Mouse (Mus musculus): ENCODE results near the gene Vtn.

Gene Vtn

DNA sequence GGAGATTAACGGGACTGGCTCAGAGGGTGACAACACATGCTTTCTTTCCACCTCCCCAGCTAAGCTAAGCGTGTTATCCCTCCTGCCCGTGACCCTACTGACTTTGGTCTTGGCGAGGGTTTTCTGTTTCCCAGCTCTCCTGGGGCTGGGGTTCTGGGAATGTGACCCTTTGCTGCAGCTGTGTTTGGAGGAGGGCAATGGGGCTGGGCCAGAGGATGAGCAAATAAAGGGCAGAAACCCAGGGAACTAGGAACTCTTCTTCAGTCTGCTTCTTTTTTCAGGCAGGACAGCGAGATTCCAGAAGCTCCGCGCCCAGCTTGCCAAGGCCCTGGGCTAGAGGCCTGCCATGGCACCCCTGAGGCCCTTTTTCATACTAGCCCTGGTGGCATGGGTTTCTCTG, at the start of gene Vtn:
Gene Vtn (plus strand): TSS at position 88 of the 400 bp plus-strand sequence.
- DNase-seq = no peak

DNA sequence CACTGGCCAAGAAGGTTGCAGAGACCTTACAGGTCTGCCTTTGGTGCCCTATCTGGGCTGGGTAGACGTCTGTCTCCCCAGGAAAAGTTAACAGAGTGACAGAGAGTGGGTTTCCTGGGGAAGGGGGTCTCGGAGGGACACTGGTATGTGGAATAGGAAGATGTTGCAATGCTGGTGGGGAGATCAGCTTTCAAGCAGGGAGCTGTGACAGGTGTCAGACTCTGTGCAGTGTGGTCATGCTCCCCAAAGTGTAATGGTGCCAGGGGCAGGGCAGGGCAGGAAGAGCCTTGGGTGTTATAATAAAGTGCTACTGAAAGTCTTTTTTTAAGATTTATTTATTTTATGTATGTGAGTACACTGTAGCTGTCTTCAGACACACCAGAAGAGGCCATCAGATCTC, 48.6 kb upstream of the Vtn start:
- no peak for DNase-seq

DNA sequence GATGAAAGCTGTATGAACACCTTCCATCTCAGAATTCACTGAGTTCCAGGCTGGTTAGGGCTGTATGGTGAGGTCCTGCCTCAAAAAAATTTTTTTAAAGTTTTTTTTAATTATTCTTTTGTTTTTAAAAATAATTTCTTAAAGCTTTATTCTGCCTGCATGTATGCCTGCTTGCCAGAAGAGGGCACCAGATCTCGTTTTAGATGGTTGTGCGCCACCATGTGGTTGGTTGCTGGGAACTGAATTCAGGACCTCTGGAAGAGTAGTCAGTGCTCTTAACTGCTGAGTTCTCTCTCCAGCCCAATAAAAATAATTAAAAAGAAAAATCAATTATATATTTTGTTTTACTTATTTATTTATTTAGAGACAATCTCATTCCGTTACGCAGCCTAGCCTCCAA, 45.2 kb upstream of the Vtn start:
- peak; percentile 81 for DNase-seq

DNA sequence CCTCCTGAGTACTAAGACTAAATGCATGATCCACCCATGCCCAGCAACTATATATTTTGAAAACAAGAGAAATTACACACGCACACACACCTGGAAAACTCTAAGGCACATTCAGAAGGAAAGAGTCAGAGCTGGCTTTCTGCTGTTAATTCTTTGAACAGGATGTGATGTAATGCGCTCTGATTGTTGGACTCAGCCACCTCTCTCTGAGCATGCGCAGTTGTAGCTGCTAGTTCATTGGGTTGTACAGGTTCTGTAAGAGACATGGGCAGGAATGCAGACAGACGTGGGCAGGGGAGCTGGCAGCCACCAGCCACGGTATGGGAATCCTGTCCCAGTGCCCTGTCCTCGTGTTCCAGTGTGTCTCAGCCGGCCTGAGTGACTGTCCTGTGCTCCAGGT, 44.6 kb upstream of the Vtn start:
- no peak for DNase-seq

DNA sequence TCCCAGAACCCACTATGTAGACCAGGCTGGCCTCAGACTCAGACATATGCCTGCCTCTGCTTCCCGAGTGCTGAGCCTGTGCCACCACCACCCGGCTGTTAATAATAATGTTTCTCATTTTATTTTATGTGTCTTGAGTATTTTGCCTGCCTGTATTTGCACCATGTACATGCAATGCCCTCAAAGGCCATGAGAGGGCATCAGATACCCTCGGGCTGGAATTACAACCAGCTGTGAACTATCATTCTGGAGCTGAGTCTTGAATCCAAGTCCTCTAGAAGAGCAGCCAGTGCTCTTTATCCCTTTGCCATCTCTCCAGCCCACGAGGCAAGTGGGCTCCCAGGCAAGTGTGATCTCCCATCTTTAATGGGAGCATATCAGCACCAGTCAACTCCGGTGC, 43.6 kb upstream of the Vtn start:
- peak; percentile 67 for DNase-seq

DNA sequence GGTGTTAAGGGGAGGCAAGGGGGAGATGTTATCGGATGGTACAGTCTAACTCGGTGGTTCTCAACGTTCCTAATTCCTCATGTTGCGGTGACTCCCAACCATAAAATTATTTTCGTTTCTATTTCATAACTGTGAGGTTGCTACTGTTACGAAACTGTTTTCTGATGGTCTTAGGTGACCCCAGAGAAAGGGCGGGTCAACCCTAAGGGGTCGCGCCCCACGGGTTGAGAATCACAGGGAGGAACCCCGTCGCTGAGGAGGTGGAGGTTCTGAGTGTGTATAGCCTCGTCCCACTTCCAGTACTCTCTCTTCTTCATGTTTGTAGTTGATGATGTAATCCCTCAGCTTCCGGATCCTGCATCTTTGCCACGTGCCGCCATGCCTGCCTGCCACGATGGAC, 40.2 kb upstream of the Vtn start:
- no peak for DNase-seq

DNA sequence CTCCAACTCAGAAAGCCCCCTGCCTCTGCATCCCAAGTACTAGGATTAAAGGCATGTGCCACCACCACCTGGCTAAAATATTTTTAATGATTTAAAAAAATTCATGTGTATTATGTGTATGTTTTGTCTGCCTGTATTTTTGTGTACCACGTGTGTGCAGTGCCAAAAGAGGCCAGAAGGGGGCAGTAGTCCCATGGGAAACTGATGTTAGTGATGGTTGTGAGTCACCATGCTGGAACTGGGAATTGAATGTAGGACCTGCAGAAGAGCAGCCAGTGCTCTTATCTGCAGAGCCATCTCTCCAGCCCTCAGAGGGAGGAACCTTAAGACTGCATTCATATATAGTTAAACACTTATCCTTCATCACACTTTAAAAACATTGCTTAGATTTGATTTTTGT, 37.0 kb upstream of the Vtn start:
- DNase-seq = no peak

DNA sequence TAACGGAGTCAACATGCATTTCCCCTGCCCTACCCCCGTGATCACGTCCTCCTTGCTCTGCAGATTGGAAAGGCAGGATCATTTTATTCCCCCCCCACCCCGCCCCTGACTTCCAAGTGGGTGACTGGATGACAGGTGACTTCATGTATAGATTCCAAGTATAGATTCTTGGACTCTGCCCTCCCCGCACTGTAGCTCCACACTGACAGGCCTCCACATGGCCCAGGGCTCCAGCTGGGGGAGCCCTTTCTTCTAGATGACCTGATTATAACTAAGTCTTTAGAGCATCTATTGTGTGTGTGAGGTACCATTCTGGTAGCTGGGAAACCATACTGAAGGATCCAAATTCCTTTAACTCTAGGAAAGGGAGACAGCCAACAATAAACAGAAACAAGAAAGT, 36.2 kb upstream of the Vtn start:
- no peak for DNase-seq

DNA sequence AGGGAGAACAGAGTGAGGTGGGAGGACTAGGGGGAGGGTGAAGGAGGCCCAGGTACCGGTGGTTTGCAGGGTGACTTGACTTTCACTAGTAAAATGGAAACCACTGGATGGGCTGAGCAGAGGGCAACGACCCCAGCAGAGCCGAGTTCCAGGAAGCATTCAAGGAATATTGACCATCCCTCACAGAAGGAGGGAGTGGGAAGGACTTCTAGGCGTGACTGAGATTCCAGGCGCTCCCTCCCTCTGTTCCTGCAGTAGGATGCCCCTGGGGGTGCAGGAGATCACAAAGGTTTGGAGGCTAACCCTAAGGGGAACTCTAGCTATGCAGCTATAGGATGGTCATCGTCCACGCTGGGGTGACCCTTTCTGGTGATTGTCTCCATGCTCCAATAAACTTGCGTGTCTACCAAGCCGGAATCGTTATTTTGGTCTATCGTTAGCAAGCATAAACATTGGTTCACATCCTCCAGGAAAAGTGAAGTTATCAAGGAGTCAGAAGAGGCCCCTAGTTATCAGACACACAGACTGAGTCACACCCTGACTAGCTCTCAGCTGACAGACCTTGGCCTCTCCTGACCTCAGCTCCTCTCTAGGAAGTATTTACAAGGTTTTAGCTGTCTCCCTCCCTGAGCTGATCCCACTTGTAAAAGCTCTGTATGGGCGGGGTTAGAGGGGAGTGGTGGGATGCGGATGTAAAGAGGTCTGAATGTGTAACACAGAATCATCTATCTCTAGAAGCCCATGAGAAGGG, 35.4 kb upstream of the Vtn start:
- no peak for DNase-seq

DNA sequence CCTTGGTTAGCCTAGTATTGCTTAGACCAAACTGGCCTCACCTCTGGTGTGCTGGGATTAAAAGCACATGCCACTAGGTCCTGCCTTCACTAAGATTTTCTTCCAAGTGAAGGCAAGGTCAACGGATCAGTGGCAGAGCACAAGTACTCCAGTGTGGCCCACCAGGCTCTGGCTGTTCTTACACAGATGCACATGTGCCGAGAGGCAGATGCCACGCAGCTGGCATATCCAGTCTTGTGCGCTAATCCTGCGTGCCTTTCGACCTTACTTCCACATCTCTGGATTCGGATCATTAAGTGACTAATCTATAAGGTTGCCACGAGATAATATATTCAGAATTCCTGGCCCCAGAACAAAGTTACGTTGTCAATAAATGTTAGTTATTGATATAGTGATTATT, 33.8 kb upstream of the Vtn start:
- no peak for DNase-seq

DNA sequence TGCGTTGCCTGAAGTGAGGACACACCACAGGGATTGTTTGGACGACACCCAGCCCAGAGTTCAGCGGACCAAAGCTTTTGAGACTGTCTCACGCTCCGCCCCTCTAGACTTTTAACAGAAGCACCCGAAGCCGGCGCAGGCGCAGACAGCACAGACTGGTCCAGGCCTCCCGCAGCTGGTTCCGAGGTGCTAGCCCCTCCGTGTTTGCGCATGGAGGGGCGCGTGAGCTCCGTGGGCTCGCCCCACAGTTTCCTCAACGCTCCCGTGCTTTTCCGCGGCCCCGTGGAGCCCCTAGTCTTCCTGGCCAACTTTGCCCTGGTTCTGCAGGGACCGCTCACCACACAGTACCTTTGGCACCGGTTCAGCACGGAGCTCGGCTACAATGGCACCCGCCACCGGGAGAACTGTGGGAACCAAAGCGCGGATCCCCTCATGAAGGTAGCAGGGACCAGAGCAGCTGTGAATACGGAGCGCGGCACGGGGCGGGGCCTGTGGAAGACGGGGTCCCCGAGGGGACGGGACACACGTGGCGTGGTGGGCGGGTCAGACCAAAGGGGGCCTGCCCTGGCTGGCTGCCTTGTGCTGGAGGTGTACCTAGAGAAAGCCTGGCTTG, 33.2 kb upstream of the Vtn start, which contains the start of gene Slc46a1:
Gene Slc46a1 (plus strand): TSS at position 130 of the 613 bp plus-strand sequence.
- DNase-seq = peak; percentile 91

DNA sequence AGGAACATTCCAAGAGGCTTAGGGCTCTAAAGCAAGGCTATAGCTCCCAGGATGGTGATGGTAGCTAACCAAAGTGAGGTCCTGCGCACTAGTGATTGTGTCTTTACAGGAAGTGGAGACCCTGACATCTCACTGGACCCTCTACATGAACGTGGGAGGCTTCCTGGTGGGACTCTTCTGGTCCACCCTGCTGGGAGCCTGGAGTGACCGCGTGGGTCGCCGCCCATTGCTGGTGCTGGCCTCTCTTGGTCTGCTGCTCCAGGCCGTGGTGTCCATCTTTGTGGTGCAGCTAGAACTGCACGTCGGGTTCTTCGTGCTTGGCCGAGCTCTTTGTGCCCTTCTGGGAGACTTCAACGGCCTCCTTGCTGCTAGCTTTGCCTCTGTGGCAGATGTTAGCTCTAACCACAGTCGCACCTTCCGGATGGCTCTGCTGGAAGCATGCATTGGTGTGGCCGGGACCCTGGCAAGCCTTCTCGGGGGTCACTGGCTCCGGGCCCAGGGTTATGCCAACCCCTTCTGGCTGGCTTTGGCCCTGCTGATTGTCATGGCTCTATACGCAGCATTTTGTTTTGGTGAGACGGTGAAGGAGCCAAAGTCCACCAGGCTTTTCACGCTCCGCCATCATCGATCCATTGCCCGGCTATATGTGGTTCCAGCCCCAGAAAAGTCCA, 32.5 kb upstream of the Vtn start:
- no peak for DNase-seq

DNA sequence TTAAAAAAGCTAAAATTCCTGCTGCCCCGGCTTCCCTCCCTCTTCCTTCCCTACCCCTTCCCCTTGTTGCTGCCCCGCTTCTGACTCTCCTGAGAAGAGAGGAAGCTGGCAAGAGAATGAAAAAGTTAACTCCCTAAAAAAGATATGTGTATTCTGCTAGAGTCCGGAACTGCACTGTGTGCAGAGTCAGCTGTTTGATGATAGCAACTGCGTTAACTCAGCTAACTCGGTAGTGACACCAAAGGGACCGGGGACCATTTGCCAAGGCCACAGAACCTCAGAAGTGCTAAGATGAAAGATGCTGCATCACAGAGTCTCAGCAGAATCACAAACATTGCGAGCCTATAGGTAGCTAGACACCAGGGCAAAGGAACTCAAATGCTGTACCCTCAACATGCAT, 31.4 kb upstream of the Vtn start:
- DNase-seq = no peak

DNA sequence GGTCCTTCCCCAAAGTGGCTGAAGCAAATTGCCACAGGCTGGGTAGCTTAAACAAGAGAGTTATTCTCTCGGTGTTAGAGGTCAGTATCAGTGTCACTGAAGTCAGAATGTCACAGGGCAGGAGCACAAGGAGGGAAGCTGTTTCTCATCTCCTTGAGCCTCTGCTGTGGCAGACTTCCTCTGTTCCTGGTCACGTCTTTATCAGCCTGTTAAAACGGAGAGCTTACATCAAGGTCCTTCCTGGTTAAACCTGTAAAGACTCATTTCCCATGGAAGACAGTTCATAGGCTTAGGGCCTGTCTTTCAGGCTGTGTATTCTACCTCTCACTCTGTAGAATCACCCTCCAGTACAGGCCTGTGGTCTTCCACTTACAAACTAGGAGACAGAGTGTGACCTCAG, 31.0 kb upstream of the Vtn start:
- no peak for DNase-seq

DNA sequence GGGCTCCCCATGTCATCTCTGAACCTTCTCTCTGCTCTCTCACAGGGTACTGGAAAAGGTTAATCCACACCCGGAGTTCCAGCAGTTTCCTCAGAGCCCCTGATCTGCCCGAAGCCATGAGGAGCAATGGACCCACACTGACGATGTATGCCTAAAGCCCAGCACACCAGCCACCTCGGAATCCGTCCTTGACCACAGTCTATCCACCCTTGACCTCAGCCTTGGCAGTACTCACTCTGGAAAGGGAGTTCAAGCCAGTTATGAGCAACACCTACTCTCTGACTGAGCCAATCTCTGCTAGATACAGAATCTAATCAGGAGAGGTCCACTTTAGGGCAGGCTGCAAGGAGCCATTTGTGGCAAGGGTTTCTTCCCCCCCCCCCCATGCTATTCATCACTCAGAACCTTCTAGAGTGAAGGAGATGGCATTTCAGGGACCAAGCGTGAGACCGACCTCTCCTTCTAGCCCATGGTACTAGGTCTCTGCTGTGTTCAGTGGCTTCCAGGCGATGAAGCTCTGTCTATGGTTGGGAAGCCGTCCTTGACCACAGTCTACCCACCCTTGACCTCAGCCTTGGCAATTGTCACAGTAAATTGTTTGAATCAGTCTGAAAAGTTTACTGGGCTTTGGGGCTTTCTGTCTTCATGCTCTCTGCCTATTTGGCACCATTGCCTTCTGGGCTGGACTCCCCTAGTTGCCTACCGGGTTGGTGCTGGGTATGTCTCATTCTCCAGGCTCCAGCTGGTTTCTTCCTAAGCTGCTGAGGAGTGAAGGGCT, 27.4 kb upstream of the Vtn start:
- DNase-seq = no peak

DNA sequence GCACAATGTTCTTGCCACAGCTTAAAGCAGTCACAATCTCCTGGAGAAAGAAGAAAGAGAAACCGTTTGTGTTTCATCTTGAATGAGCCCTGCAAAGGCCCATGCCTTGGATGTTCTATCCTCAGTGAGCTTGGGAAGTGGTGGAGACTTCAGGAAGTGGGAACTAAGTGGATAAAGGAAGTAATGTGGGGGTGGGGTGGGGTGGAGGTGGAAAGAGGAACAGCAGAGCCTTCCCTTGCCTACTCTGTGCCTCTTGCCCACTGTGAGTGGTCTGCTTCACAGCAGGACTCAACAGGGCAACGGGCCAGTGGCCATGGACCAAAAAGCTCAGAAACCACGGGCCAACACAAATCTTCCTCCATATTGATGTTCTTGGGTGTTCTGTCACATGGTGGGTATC, 23.6 kb upstream of the Vtn start:
- DNase-seq = no peak

DNA sequence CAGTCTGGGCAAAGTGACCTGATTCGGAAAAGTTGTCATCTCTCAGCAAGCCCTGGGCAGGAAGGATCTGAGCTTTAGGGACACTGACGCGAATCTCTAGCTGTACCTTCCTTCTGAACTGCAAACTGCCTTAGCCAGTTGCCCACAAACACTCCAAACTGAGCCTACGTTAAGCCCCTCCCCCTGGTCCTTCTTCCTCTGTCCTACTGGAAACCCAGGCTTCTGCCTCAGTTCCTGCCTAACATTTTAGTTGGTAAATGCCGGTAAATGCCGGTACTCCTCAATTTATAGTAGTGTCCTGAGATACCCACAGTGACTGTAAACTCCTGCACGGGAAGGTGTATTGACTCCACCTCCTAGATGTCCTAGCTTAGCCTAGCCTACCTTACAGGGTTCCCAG, 15.3 kb upstream of the Vtn start:
- DNase-seq = no peak

DNA sequence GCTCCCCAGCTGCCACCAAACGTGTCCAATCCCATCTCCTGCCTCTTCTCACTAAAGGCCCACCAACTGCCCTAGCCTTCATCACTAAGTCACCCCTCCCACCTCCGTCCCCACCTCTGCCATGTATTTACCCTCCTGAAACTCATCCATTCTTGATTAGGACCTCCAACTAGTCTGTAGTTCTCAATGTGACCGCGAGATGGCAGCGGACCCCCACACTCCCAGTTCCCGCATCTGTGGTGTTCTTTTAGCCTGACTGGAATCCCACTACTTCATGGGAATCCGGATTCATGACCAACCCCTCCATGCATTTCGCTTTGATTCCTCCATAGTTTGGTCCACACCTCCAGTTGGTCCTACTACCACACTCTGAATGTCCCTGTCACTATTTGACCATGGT, 10.7 kb upstream of the Vtn start:
- DNase-seq = peak; percentile 81

DNA sequence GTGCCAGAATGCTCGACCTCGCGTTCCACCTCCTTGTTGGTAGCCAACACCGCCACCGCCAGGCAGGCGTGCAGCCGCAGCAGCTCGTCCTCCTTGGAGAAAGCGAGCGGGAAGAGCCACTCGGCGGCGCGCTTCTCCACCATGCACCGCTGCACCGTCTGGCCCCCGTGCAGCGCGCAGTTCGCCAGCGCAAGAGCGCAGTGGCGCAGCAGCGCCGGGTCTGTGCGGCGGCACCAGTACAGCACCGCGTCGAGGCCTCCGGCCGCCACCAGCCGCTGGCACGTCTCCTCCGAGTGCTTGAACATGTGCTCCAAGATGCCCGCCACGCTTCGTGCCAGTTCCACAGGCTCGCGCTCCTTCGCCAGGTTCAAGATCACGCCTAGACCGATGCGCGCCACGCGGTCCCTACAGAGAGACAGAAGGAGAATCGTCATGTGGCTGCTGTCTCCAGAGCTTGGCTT, 8.1 kb upstream of the Vtn start:
- no peak for DNase-seq

DNA sequence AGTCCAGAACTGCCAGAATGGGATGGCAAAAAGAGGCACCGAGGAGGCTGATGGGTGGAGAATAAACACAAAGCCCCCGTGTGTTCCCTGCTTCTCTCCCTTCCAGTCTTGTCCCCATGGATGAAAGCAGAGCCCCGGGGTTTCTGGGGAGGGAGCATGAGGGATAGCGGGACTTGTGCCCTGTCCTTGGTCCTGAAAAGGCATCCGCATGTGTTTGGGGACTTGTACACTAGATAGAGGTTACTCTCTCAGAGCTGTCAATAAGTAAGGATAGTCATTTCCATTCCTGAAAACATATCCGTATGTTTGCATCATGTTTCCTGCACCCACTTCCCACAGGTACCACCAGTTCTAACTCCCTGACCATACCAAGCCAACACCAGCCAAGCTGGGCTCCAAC, 3.0 kb upstream of the Vtn start:
- DNase-seq = peak; percentile 65

DNA sequence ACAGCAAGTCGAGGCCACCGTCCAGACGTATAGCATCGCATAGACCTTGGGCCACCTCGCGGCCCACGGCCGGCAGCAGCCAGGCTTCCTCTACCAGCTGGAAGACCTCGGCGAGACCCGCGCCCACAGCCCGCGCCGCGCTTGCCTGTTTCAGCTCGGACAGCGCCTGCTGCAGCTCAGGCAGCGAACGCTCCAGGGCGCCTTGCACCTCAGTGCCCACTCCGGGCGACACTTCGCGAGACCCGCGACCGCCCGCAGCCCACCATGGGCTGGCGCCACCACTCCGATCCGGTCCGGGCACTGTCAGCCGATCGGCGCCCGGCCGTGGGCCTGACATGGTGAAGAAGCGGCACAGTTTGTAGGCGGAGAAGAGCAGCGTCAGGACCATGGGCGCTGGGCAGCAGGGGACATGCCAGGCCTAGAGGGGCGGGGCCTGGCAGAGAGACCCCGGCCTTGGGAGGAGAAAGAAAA, 1.8 kb upstream of the Vtn start:
- peak; percentile 33 for DNase-seq

DNA sequence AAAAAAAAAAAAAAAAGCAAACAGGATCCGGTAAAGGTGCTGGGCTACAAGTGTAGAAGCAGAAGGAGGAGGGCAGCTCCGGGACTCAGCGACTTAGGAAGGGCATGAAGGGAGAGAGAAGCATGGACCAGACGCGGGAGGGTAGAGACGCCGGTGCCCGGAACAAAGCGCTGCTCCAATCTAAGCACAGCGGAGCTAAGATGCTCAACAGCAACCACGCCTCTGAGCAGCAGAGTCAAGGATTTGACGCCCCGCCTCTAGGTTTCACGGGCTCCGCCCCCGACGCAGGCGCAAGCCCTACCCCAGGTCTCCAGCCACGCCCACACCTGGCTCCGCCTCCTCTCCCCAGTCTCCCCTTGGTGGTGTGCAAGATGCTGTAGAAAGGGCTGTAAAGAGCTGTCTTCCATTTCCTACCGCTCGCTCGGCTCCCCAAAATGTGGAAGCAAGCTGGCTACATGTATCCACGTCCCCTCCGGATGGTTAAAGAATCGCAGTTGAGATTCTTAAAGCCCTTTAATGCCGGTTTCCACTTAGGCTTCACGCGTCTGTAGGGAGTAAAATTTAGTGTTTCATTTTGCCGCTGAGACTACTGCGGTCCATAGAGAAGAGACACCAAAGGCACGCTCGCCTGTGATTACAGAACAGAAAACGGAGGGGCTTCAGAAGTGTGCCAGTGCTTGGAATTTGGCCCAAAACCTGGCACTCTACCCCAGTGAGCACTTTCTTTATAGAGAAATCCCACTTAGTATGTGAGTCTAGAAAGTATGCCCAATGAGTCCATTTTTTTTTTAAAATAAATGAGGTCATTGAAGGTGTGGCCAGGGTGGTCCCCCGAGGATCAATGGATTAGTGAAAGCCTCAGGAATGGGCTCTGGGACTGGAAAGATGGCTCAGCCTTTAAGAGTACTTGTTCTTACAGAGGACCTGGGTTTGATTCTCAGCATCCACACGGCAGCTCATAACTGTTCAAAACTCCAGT, 1.1 kb upstream of the Vtn start, which contains the start of gene Sarm1:
Gene Sarm1 (minus strand): TSS at position 211 of the 979 bp plus-strand sequence.
- DNase-seq = peak; percentile 95
